Mouse (Mus musculus) adrenal gland, postnatal 14 days (tissue): Measurements from ENCODE around the gene Prg2. TPM values are rescaled to one million over a fixed set of nuclear protein-coding genes. Genes with fewer than 3 reads are reported as not detected.

Experiments used
- DNase-seq: peaks from one replicate; pipeline ENCODE4 v3.0.0; 2021; ENCODE audit warnings: mixed read lengths
- total RNA-seq: library from RNA; stranded (reverse); gene quantifications from 2 replicates; pipeline ENCODE4 v1.2.3, GENCODE M21; 2021

The Prg2 gene
- total RNA-seq, 1 experiment from 2014 or later, result 6.3 TPM

DNA sequence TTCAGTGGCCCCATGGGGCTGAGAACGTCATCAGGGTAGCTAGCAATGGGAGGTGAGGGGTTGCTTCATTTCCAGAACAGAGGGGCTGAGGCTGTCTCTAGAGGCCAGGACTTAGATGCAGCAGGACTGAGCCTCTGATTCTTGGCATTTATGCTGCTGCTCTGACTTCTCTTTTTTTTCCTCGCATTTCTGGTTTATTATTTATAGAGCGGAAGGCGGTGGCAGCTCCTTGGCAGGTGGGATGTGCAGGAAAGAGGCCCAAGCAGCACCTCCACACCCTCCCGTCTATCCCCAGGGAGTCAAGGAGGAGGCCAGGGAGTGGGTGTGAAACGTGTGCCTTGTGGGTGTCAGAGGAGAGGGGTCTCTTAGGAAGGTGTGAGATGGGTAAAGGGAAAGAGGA is 50.7 kb downstream of the Prg2 start:
- no peak for DNase-seq

DNA sequence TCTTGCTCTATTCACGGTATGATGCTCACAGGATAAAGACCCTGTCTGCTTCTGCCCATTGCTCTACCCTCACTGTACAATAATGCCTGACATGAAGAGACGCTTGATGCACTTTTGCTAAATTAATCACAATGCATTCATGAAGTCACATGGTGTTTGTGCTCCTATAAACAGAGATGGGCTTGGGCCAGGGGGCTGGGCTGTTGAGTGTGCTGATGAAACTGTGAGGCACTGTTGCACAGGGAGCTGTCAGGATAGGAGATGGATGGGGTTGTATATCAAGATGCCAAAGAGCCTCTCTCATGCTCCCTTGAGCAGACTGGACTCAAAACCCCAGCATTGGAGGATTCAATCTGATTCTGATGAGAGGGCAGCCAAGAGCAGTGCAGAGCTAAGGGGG is 52.9 kb downstream of the Prg2 start:
- DNase-seq, result no peak

Other genes starting within 250 kb of the Prg2 start
- 6.5 and 8.6 TPM in 2 replicates for gene Ypel4, start 246.4 kb upstream of the Prg2 start, total RNA-seq
- gene Gm19426, start 236.8 kb upstream of the Prg2 start, total RNA-seq, result 5.2 and 5.3 TPM in 2 replicates
- 73.1 and 93.2 TPM in 2 replicates for gene Serping1, start 205.0 kb upstream of the Prg2 start, total RNA-seq
- 45.6 and 48.7 TPM in 2 replicates for gene Ube2l6, start 181.6 kb upstream of the Prg2 start, total RNA-seq
- gene Smtnl1, start 157.8 kb upstream of the Prg2 start, total RNA-seq, result not detected in 2 replicates
- gene Timm10, start 153.5 kb upstream of the Prg2 start, total RNA-seq, result 54.2 and 73.7 TPM in 2 replicates
- gene Slc43a1, start 141.6 kb upstream of the Prg2 start, total RNA-seq, result 5.2 and 9.3 TPM in 2 replicates
- gene Rtn4rl2, start 93.8 kb upstream of the Prg2 start, total RNA-seq, result 1.6 and 2.6 TPM in 2 replicates
- 62.5 and 91.7 TPM in 2 replicates for gene Slc43a3, start 43.9 kb upstream of the Prg2 start, total RNA-seq
- gene Prg3, start 7.8 kb downstream of the Prg2 start, total RNA-seq, result not detected in 2 replicates
- 115 and 123 TPM in 2 replicates for gene Ssrp1, start 56.8 kb downstream of the Prg2 start, total RNA-seq
- 0.59 and 0.60 TPM in 2 replicates for gene P2rx3, start 57.0 kb downstream of the Prg2 start, total RNA-seq
- gene Tnks1bp1, start 67.6 kb downstream of the Prg2 start, total RNA-seq, result 111 and 120 TPM in 2 replicates
- gene Aplnr, start 155.8 kb downstream of the Prg2 start, total RNA-seq, result 96.2 and 97.3 TPM in 2 replicates
- gene Lrrc55, start 216.7 kb downstream of the Prg2 start, total RNA-seq, result 17.5 and 21.2 TPM in 2 replicates